Mouse (Mus musculus) hindbrain, embryonic 14.5 days (tissue): ENCODE results near the gene Zfp598. TPM values are rescaled to one million over a fixed set of nuclear protein-coding genes. Genes with fewer than 3 reads are reported as not detected.
A peak's percentile ranks its signal among the peaks of the same experiment; 100 is the strongest.

Experiments used
- ATAC-seq: fragments of 200-750 bp; cut with Nextera tagmentation; 2 replicates; pipeline ENCODE4 v1.8.0; 2017; ENCODE audit warnings: moderate number of reproducible peaks, mild to moderate bottlenecking, moderate TSS enrichment, moderate library complexity; ENCODE audit not compliant: low FRiP score
- DNase-seq: peaks from one replicate; pipeline ENCODE4 v3.0.0-alpha.2; 2015; ENCODE audit warnings: low spot score
- H3K27ac ChIP-seq: fragments of 300-500 bp; sonication (generic); 2 replicates; pipeline ENCODE4 v1.5.1; 2014; ENCODE audit warnings: mild to moderate bottlenecking, moderate library complexity
- H3K27me3 ChIP-seq: fragments of 300-500 bp; sonication (generic); 2 replicates; pipeline ENCODE4 v1.6.1; 2014; ENCODE audit warnings: mild to moderate bottlenecking, low read length, mixed read lengths; ENCODE audit not compliant: control insufficient read depth, insufficient read depth
- H3K36me3 ChIP-seq: fragments of 300-500 bp; sonication (generic); replicated peaks from 2 replicates; pipeline ENCODE4 v1.6.1; 2014; ENCODE audit not compliant: control insufficient read depth, insufficient read depth
- H3K4me1 ChIP-seq: fragments of 300-500 bp; sonication (generic); replicated peaks from 2 replicates; pipeline ENCODE4 v1.6.1; 2014; ENCODE audit warnings: antibody characterized with exemption, low read length, mixed read lengths; ENCODE audit not compliant: control insufficient read depth, insufficient read depth
- H3K4me2 ChIP-seq: fragments of 300-500 bp; sonication (generic); replicated peaks from 2 replicates; pipeline ENCODE4 v1.6.1; 2014; ENCODE audit warnings: mild to moderate bottlenecking, moderate library complexity
- H3K4me3 ChIP-seq: fragments of 300-500 bp; sonication (generic); replicated peaks from 2 replicates; pipeline ENCODE4 v1.5.1; 2014; ENCODE audit warnings: mild to moderate bottlenecking, low read length
- H3K9ac ChIP-seq: fragments of 300-500 bp; sonication (generic); 2 replicates; pipeline ENCODE4 v1.6.1; 2014
- H3K9me3 ChIP-seq: fragments of 300-500 bp; sonication (generic); 2 replicates; pipeline ENCODE4 v1.6.1; 2016; ENCODE audit warnings: low read length; ENCODE audit not compliant: control insufficient read depth
- WGBS: fragments of 180-500 bp; shearing (Covaris S2); extraction: QIAGEN DNeasy Blood & Tissue Kit; methylation state at CpG from one replicate; pipeline ENCODE4 v1.1.7; 2014; 5-methylcytosine and 5-hydroxymethylcytosine counted together
- polyA plus RNA-seq: library from polyadenylated mRNA; unstranded; fragments of >200 nt; fragmentation: Nextera tagmentation; extraction: Ambion mirVana; gene quantifications from 2 replicates; pipeline ENCODE4 v1.2.1, GENCODE M21; 2014

Gene Zfp598
- polyA plus RNA-seq, 1 experiment from 2014 or later: 22.8 TPM

DNA sequence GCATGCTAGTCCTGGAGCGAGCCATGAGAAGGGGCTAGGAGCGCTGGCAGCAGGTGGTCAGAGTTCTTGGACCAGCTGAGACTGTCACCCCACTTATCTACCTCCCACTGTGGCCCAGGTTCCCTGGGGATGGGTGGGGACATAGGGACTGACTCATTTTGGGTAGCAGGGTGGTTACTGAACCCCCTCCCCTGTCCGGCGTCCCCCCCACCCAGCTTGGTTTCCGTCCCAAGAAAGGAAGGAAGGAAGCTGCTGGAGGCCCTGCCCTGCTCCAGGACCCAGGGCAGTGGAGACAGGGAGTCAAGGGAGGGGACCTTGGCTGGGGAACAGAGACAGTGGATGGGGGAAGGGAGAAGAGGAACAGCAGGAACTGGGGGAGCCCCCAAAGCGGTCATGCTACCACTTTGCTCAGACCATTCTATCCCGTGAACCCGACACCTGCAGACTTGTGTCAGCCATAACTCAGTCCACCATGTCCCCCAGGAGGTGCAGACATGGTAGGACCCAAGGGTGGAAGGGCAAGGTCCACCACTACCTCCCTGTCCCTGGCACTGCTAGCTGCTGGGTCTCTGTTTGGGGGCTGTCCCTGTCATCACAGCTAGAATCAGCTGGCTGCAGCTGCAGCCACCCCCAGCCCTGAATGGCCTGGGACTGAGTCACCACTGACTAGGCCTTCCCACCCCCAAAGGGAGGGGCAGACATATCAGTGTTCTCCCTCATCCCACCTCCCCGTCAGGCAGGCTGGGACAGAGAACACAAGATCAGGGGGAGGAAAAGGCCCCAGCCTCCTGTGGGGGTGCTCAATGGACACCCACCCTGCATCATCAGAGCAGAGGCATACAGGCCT, 24.4 kb upstream of the Zfp598 start:
- ATAC-seq (no peak), DNase-seq (no peak)
- Histone ChIP-seq H3K9me3 (no peaks in the 10 kb centered on the region), H3K4me2 (no peak overlapping the region), H3K4me1 (peaks cover 4% of the 10 kb centered on the region), H3K9ac (no peak overlapping the region), H3K27ac (peak overlapping the region; percentile 24; the same call in 1 of the 2 replicates), H3K4me3 (no peak overlapping the region), H3K36me3 (peaks cover 13% of the 10 kb centered on the region; the same call in 1 of the 2 replicates), H3K27me3 (no peaks in the 10 kb centered on the region)
- 75% methylated on average over 9 of the region's 9 CpGs for WGBS

DNA sequence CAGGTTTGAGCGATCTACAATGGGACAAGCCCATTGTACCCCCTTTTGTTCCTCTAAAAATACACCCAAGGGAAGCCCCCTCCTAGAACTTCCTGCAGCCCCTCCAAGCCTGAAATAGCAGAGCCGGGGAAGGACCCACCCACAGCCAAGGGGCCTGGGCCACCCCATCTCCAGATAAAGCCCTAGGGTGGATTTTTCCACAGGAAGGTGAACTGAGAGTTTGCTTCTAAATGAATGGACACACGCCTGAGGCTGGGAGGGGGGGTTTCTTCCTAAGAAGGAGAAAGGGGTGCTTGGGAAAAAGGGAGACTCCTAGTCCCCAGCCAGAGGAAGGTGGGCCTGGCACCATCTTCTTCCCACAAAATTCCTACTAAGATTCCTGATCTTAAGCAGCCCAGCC, 23.6 kb upstream of the Zfp598 start:
- Histone ChIP-seq H3K9me3 (no peaks in the 10 kb centered on the region), H3K36me3 (peaks cover 7% of the 10 kb centered on the region; the same call in 1 of the 2 replicates), H3K4me1 (peaks cover 10% of the 10 kb centered on the region), H3K4me3 (no peak overlapping the region), H3K4me2 (no peak overlapping the region), H3K9ac (no peak overlapping the region), H3K27ac (no peak overlapping the region), H3K27me3 (0 out of 2 replicates have a peak, but pooled peaks cover 5% of the 10 kb centered on the region)
- ATAC-seq (no peak), DNase-seq (no peak)
- WGBS: 74% methylated on average over 3 of the region's 3 CpGs

DNA sequence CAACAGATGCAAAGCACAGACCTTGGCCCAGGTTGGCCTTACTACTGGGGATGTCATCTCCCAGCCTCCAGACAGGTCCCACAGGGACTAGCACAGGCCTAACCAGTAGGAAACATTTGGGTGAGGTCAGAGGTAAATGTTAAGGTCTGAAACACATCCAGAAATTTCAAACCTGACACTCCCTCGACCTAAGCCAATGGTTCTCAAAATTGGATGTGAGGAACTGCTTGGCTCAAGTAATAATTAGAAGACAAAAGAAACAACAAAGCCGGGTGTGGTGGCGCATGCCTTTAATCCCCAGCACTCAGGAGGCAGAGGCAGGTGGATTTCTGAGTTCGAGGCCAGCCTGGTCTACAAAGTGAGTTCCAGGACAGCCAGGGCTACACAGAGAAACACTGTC, 23.1 kb upstream of the Zfp598 start:
- Histone ChIP-seq H3K9ac (no peak overlapping the region), H3K9me3 (no peaks in the 10 kb centered on the region), H3K27ac (no peak overlapping the region), H3K4me3 (no peak overlapping the region), H3K4me1 (peaks cover 10% of the 10 kb centered on the region), H3K4me2 (no peak overlapping the region), H3K36me3 (peaks cover 6% of the 10 kb centered on the region; the same call in 1 of the 2 replicates), H3K27me3 (0 out of 2 replicates have a peak, but pooled peaks cover 5% of the 10 kb centered on the region)
- ATAC-seq (no peak), DNase-seq (no peak)
- 86% methylated on average over 4 of the region's 4 CpGs for WGBS

DNA sequence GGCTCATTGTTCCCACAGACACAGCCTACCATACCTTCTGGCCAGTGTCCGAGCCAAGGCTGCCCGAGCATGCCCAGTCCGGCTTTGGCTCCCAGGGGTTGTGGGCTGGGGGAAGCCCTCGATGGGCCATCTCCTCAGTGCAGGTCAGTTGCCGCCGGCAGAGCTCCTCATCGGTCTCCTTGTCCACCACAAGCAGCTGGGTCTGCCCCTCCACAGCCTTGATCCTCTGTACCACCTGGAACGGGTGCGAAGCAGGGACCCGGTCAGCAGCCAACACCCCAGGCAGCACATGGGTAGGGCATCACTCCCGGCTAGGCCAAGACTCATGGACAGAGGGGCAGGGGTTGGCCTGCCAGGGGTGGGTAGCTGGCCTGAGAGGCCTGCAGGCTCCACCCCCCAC, 22.0 kb upstream of the Zfp598 start:
- 75% methylated on average over 11 of the region's 11 CpGs for WGBS
- DNase-seq: no peak
- peaks cover 10% of the 10 kb centered on the region for H3K4me1 ChIP-seq
- H3K27me3 ChIP-seq: peaks cover 9% of the 10 kb centered on the region; the same call in 1 of the 2 replicates
- no peak overlapping the region for H3K4me3 ChIP-seq
- peak overlapping the region; percentile 17; the same call in 1 of the 2 replicates for H3K4me2 ChIP-seq
- no peak overlapping the region for H3K9ac ChIP-seq
- ATAC-seq: no peak
- no peak overlapping the region for H3K27ac ChIP-seq
- H3K36me3 ChIP-seq: no peaks in the 10 kb centered on the region
- H3K9me3 ChIP-seq: no peaks in the 10 kb centered on the region

DNA sequence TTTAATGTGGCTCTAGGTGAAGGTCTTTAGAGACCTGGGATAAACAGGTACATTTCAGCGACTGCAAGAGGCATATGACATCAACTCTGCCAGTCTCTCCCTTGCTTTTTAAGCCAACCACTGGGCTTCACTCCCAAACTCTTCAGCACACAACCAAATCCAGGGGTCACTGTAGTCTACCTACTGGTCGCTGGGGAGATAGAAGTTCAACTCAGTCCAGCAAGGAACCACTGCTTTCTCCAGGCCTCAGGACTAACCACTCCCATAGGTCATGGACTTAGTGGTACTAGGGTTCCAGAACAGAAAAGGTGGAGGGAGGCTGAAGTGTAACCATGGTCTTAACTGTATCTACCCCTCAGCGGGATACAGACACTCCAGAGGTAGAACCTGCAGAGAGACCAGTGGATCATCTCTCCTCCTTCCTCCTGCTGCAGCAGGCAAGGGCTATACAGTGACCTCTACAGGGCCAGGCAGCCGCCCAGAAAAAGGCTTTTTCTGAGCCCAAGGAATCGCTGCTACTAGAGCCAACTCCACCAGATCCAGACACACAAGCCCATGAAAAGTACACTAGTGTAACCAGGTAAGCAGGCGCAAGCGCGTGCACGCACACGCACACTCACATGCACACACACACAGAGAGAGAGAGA, 20.6 kb upstream of the Zfp598 start:
- no peak for ATAC-seq
- H3K36me3 ChIP-seq: no peaks in the 10 kb centered on the region
- 73% methylated on average over 10 of the region's 10 CpGs for WGBS
- no peaks in the 10 kb centered on the region for H3K9me3 ChIP-seq
- H3K27ac ChIP-seq: no peak overlapping the region
- H3K9ac ChIP-seq: peak overlapping the region; percentile 94
- peak overlapping the region; percentile 98 for H3K4me2 ChIP-seq
- H3K4me3 ChIP-seq: peak overlapping the region; percentile 78
- DNase-seq: no peak
- H3K27me3 ChIP-seq: peaks cover 9% of the 10 kb centered on the region; the same call in 1 of the 2 replicates
- peaks cover 10% of the 10 kb centered on the region for H3K4me1 ChIP-seq

DNA sequence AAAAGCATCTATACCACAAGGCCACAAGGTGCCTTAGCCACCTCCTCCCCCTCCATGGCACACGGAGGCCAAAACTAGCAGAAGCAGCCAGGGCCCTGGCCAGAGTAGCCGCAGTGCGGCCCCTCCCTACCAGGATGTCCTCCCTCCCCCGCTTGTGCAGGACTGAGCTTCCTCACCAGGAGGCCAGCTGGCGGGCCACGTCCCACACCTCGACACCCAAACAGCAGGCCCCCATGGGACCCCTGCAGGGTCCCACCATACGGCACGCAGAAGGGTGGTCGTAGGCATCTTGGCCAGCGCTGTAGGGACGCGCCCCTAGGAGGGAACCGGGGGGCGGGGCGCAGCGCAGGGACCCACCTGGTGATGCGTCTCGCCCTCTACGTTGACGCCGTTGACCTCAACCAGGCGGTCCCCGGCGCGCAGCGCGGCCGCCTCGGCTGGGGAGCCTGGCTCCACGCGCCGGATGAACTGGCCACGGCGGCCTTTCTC, 19.9 kb upstream of the Zfp598 start:
- peak overlapping the region; percentile 98 for H3K4me2 ChIP-seq
- DNase-seq (no peak), ATAC-seq (peak; percentile 56; the same call in 1 of the 2 replicates)
- WGBS: under 1% methylated on average over 32 of the region's 35 CpGs
- H3K36me3 ChIP-seq: no peaks in the 10 kb centered on the region
- peak overlapping the region; percentile 78 for H3K4me3 ChIP-seq
- peaks cover 10% of the 10 kb centered on the region for H3K4me1 ChIP-seq
- no peaks in the 10 kb centered on the region for H3K9me3 ChIP-seq
- H3K27ac ChIP-seq: peak overlapping the region; percentile 73
- peak overlapping the region; percentile 94 for H3K9ac ChIP-seq
- peaks cover 9% of the 10 kb centered on the region; the same call in 1 of the 2 replicates for H3K27me3 ChIP-seq

DNA sequence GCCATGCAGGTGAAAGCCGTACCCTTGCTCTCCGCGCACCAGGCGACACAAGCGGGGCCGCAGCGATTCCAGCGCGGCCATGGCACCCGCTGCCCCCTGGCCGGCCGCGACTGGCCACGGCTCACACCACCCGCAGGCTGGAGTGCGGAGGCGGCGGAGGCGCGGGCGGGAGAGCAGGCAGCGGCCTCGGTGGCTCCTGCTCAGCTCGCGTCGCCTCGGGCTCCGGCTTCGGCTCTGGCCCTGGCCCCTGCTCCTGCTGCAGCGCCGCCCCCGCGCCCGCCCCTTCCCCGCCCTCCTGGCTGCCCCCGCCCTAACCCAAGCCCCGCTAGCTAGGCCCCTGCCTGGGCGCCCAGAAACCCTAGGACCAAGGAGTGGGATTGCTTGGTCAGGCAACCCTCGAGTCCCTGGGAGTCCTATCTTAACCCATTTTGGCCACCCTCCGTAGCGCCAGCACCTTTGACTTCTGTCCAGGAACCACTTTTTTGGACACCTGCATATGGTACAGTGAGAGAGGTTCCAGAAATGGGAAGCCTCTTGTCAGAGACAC, 19.3 kb upstream of the Zfp598 start, which contains the start of gene Slc9a3r2:
Gene Slc9a3r2, minus strand, starts transcription at position 258 of the 547 bp plus-strand sequence.
- H3K4me3 ChIP-seq: peak within 1 kb of the TSS; percentile 78
- ATAC-seq: peak; percentile 70
- H3K27me3 ChIP-seq: peaks cover 9% of the 10 kb centered on the region; the same call in 1 of the 2 replicates
- no peak for DNase-seq
- no peaks in the 10 kb centered on the region for H3K9me3 ChIP-seq
- 0% methylated on average over 34 of the region's 41 CpGs for WGBS
- peak within 1 kb of the TSS; percentile 73 for H3K27ac ChIP-seq
- peaks cover 10% of the 10 kb centered on the region for H3K4me1 ChIP-seq
- peak within 1 kb of the TSS; percentile 98 for H3K4me2 ChIP-seq
- no peaks in the 10 kb centered on the region for H3K36me3 ChIP-seq
- H3K9ac ChIP-seq: peak within 1 kb of the TSS; percentile 94

DNA sequence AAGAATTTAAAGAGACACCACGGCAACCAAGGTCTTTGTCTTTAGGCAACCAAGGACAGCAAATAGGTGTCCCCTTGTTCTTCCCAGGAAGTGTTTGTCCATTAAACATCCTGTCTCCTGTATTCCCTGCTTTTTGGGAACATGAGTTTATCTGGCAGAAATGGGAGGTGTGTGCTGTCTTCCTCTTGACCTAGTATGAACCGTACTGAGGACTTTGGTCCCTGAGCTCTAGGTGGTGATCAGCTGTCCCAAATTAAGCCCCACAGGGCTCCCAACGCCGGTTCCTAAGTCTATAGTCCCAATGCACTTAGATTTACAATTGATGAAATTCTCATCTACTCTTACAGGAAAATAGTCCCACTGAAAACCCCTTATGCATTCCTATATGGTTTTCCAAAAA, 18.7 kb upstream of the Zfp598 start:
- H3K27me3 ChIP-seq: peaks cover 9% of the 10 kb centered on the region; the same call in 1 of the 2 replicates
- H3K36me3 ChIP-seq: no peaks in the 10 kb centered on the region
- 78% methylated on average over 4 of the region's 4 CpGs for WGBS
- H3K4me3 ChIP-seq: peak overlapping the region; percentile 78; the same call in 1 of the 2 replicates
- no peaks in the 10 kb centered on the region for H3K9me3 ChIP-seq
- no peak overlapping the region for H3K9ac ChIP-seq
- no peak for DNase-seq
- ATAC-seq: no peak
- peaks cover 10% of the 10 kb centered on the region for H3K4me1 ChIP-seq
- no peak overlapping the region for H3K27ac ChIP-seq
- H3K4me2 ChIP-seq: peak overlapping the region; percentile 98

DNA sequence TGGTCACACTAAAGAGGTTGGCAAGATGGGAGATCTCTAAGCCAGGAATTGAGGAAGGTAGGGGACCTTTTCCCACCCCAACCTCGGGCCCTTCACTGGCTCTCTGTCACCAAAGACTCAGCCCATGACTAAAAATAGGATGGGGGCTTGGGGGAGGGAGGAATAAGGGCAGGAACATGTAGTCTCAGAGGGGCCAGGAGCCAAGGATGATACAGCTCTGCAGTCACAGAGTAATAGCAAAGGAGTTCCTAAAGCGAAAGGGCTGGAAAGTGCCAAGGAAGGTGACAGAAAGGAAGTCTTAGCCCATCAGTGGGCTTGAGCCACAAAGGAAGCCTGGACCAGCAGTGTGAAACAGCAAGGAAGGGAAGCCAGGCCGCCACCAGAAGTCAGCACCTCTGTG, 17.7 kb upstream of the Zfp598 start:
- 75% methylated on average over 3 of the region's 3 CpGs for WGBS
- no peak for DNase-seq
- H3K9me3 ChIP-seq: no peaks in the 10 kb centered on the region
- H3K27ac ChIP-seq: no peak overlapping the region
- H3K4me1 ChIP-seq: peaks cover 10% of the 10 kb centered on the region
- no peak overlapping the region for H3K4me2 ChIP-seq
- no peak overlapping the region for H3K9ac ChIP-seq
- peaks cover 17% of the 10 kb centered on the region for H3K27me3 ChIP-seq
- ATAC-seq: no peak
- no peak overlapping the region for H3K4me3 ChIP-seq
- H3K36me3 ChIP-seq: no peaks in the 10 kb centered on the region
